Comparison of ENCODE assay signal across 9 mouse cellular contexts in genomic region chr13:3730699-3731021, GRCm38 (mm10).
DNase-seq lines count a peak whose midpoint lies in the region; ATAC-seq lines count a peak whose summit lies in the region.
"Had no signal": no experiment of that assay in that cellular context is flagged by ENCODE, and none has a peak within 500 bp of the region (broad histone marks: within the 10 kb centered on the region; RNA-seq: fewer than 3 reads in every experiment).

No protein-coding gene starts in this region.

- H3K4me3 ChIP-seq in heart, embryonic 11.5 days (ENCODE audit: low read depth, low read length), result no peak overlapping the region
- H3K4me3 ChIP-seq in neural tube, embryonic 11.5 days (ENCODE audit: low read depth, low read length), result no peak overlapping the region
- H3K4me3 ChIP-seq in neural tube, embryonic 15.5 days (replicated peaks), result no peak overlapping the region
- no peak overlapping the region for H3K4me3 ChIP-seq in limb, embryonic 13.5 days
- H3K4me3 ChIP-seq: stomach, embryonic 15.5 days had no signal

- no peak overlapping the region for H3K27ac ChIP-seq in heart, embryonic 11.5 days (ENCODE audit: low read depth, low read length)
- H3K27ac ChIP-seq in neural tube, embryonic 11.5 days (ENCODE audit: low read depth, low read length), result no peak overlapping the region
- no peak overlapping the region for H3K27ac ChIP-seq in neural tube, embryonic 15.5 days (replicated peaks)
- peak overlapping the region; percentile 72; the same call in 1 of the 2 replicates for H3K27ac ChIP-seq in limb, embryonic 13.5 days
- H3K27ac ChIP-seq: stomach, embryonic 15.5 days had no signal

- H3K9ac ChIP-seq in heart, embryonic 11.5 days (ENCODE audit: low read depth, low read length), result 0 out of 2 replicates have a peak overlapping the region, but pooled peaks have one; percentile 39
- no peak overlapping the region for H3K9ac ChIP-seq in neural tube, embryonic 11.5 days (ENCODE audit: low read length)
- H3K9ac ChIP-seq in neural tube, embryonic 15.5 days (replicated peaks), result no peak overlapping the region
- H3K9ac ChIP-seq in limb, embryonic 13.5 days, result no peak overlapping the region
- H3K9ac ChIP-seq: stomach, embryonic 15.5 days had no signal

- no peaks in the 10 kb centered on the region for H3K9me3 ChIP-seq in heart, embryonic 11.5 days (replicated peaks; ENCODE audit: control insufficient read depth, low read length)
- H3K9me3 ChIP-seq in neural tube, embryonic 11.5 days (ENCODE audit: control insufficient read depth, low read length), result no peaks in the 10 kb centered on the region
- no peaks in the 10 kb centered on the region for H3K9me3 ChIP-seq in neural tube, embryonic 15.5 days (replicated peaks)
- H3K9me3 ChIP-seq in limb, embryonic 13.5 days, result no peaks in the 10 kb centered on the region
- H3K9me3 ChIP-seq: stomach, embryonic 15.5 days had no signal

- no peaks in the 10 kb centered on the region for H3K36me3 ChIP-seq in heart, embryonic 11.5 days (ENCODE audit: control insufficient read depth, insufficient read depth, low read length)
- H3K36me3 ChIP-seq in neural tube, embryonic 11.5 days (ENCODE audit: control insufficient read depth, insufficient read depth, low read length), result no peaks in the 10 kb centered on the region
- H3K36me3 ChIP-seq in neural tube, embryonic 15.5 days, result no peaks in the 10 kb centered on the region
- H3K36me3 ChIP-seq in limb, embryonic 13.5 days, result no peaks in the 10 kb centered on the region
- H3K36me3 ChIP-seq: stomach, embryonic 15.5 days had no signal

- H3K4me2 ChIP-seq in heart, embryonic 11.5 days, result no peak overlapping the region
- no peak overlapping the region for H3K4me2 ChIP-seq in neural tube, embryonic 11.5 days (ENCODE audit: low read depth)
- H3K4me2 ChIP-seq in neural tube, embryonic 15.5 days, result no peak overlapping the region
- H3K4me2 ChIP-seq in limb, embryonic 13.5 days (replicated peaks), result no peak overlapping the region
- H3K4me2 ChIP-seq: stomach, embryonic 15.5 days had no signal

- ATAC-seq in heart, embryonic 11.5 days (replicated peaks; ENCODE audit: insufficient number of reproducible peaks, low FRiP score, low TSS enrichment), result no peak
- ATAC-seq in neural tube, embryonic 11.5 days (ENCODE audit: insufficient read depth, low FRiP score, low TSS enrichment), result 0 out of 2 replicates have a peak, but pooled peaks have one; percentile 38
- no peak for ATAC-seq in neural tube, embryonic 15.5 days (ENCODE audit: low FRiP score)
- peak; percentile 46; the same call in 1 of the 2 replicates for ATAC-seq in limb, embryonic 13.5 days (ENCODE audit: low FRiP score, low read depth)
- ATAC-seq in megakaryocyte, adult 5-6 weeks (ENCODE audit: poor library complexity, severe bottlenecking), result no peak

- WGBS in heart, embryonic 11.5 days (ENCODE audit: insufficient replicate concordance), result 33% methylated on average over 2 of the region's 2 CpGs
- 1% methylated on average over 2 of the region's 2 CpGs for WGBS in neural tube, embryonic 11.5 days
- whole genome bisulfite sequencing in neural tube, embryonic 15.5 days, result 6% methylated on average over 2 of the region's 2 CpGs
- WGBS in limb, embryonic 13.5 days, result 16% methylated on average over 2 of the region's 2 CpGs

- H3K27me3 ChIP-seq in heart, embryonic 11.5 days (ENCODE audit: control insufficient read depth, insufficient read depth, low read length), result no peaks in the 10 kb centered on the region
- no peaks in the 10 kb centered on the region for H3K27me3 ChIP-seq in neural tube, embryonic 11.5 days (ENCODE audit: control insufficient read depth, insufficient read depth, low read length)
- H3K27me3 ChIP-seq in neural tube, embryonic 15.5 days (replicated peaks), result no peaks in the 10 kb centered on the region
- H3K27me3 ChIP-seq in limb, embryonic 13.5 days, result no peaks in the 10 kb centered on the region
- H3K27me3 ChIP-seq: stomach, embryonic 15.5 days had no signal

- peaks cover 10% of the 10 kb centered on the region; the same call in 1 of the 2 replicates for H3K4me1 ChIP-seq in heart, embryonic 11.5 days (ENCODE audit: control insufficient read depth, insufficient read depth, low read length)
- 0 out of 2 replicates have a peak, but pooled peaks cover 2% of the 10 kb centered on the region for H3K4me1 ChIP-seq in neural tube, embryonic 11.5 days (ENCODE audit: control insufficient read depth, insufficient read depth, low read length)
- H3K4me1 ChIP-seq in neural tube, embryonic 15.5 days, result peaks cover 4% of the 10 kb centered on the region; the same call in 1 of the 2 replicates
- peaks cover 23% of the 10 kb centered on the region for H3K4me1 ChIP-seq in limb, embryonic 13.5 days

- DNase-seq in heart, adult 18-20 months, result no peak
- no peak for DNase-seq in neural tube, embryonic 11.5 days (ENCODE audit: low spot score)
- DNase-seq in left cerebral cortex, adult 9 months (ENCODE audit: low spot score in 2 of 2), result no peak
- no peak for DNase-seq in right cerebral cortex, postnatal 4 days

Comparison
In these comparisons a context has a peak if more than half of its experiments do, and no peak if none do; other contexts are left out.
1. ATAC-seq: peak in neural tube, embryonic 11.5 days (single experiment) and limb, embryonic 13.5 days (single experiment); none in heart, embryonic 11.5 days (single experiment), neural tube, embryonic 15.5 days (single experiment) and megakaryocyte, adult 5-6 weeks (single experiment).